Mouse (Mus musculus): Measurements from ENCODE around the gene Noct. TPM values are rescaled to one million over a fixed set of nuclear protein-coding genes. Genes with fewer than 3 reads are reported as not detected.
"Not testable (repeated sequence)": the region's sequence is repeated elsewhere in the genome, so short reads cannot be mapped to it uniquely, and the experiment has no call there.

Gene Noct
- 5.7 and 6.3 TPM in 2 replicates for polyA plus RNA-seq (2015; fragmentation: Nextera tagmentation; extraction: Ambion mirVana)

GRCm38 (mm10) chr3:51224363-51225225 is at the start of gene Noct:
TSS of gene Noct (plus strand) at chr3:51224447.
- Histone ChIP-seq H3K9me3 (replicated peaks; ENCODE audit: control insufficient read depth, low read length) (no peaks in the 10 kb centered on the region), H3K4me2 (ENCODE audit: low read depth, low read length) (peak within 1 kb of the TSS; percentile 84), H3K9ac (ENCODE audit: low read length) (peak within 1 kb of the TSS; percentile 94), H3K4me1 (ENCODE audit: control insufficient read depth, insufficient read depth, low read length) (peaks cover 6% of the 10 kb centered on the region), H3K27me3 (ENCODE audit: control insufficient read depth, insufficient read depth, low read length) (no peaks in the 10 kb centered on the region), H3K4me3 (replicated peaks; ENCODE audit: low read length) (peak within 1 kb of the TSS; percentile 93), H3K36me3 (ENCODE audit: control insufficient read depth, insufficient read depth, low read length) (no peaks in the 10 kb centered on the region), H3K27ac (ENCODE audit: low read length) (peak within 1 kb of the TSS; percentile 95)
- WGBS: under 1% methylated on average over 100 of the region's 100 CpGs
- ATAC-seq (ENCODE audit: insufficient read depth, low FRiP score): peak; percentile 90

- H3K4me3 ChIP-seq (replicated peaks; ENCODE audit: low read length): no peak overlapping the region
- ATAC-seq (ENCODE audit: insufficient read depth, low FRiP score): no peak
- no peak overlapping the region for H3K9ac ChIP-seq (ENCODE audit: low read length)
- H3K4me2 ChIP-seq (ENCODE audit: low read depth, low read length): no peak overlapping the region
- no peak overlapping the region for H3K27ac ChIP-seq (ENCODE audit: low read length)
- H3K4me1 ChIP-seq (ENCODE audit: control insufficient read depth, insufficient read depth, low read length): 0 out of 2 replicates have a peak, but pooled peaks cover 4% of the 10 kb centered on the region
- H3K36me3 ChIP-seq (ENCODE audit: control insufficient read depth, insufficient read depth, low read length): no peaks in the 10 kb centered on the region
- H3K27me3 ChIP-seq (ENCODE audit: control insufficient read depth, insufficient read depth, low read length): no peaks in the 10 kb centered on the region
- 43% methylated on average over 10 of the region's 10 CpGs for WGBS
- no peaks in the 10 kb centered on the region for H3K9me3 ChIP-seq (replicated peaks; ENCODE audit: control insufficient read depth, low read length)
Measured at GRCm38 (mm10) chr3:51178158-51178557, 46.1 kb upstream of the Noct start.

GRCm38 (mm10) chr3:51179460-51180146 is 44.6 kb upstream of the Noct start:
- 86% methylated on average over 6 of the region's 6 CpGs for WGBS
- ATAC-seq (ENCODE audit: insufficient read depth, low FRiP score): no peak

GRCm38 (mm10) chr3:51180341-51180940 is 43.8 kb upstream of the Noct start:
- H3K9ac ChIP-seq (ENCODE audit: low read length): no peak overlapping the region
- H3K27me3 ChIP-seq (ENCODE audit: control insufficient read depth, insufficient read depth, low read length): no peaks in the 10 kb centered on the region
- no peaks in the 10 kb centered on the region for H3K36me3 ChIP-seq (ENCODE audit: control insufficient read depth, insufficient read depth, low read length)
- no peak overlapping the region for H3K27ac ChIP-seq (ENCODE audit: low read length)
- H3K9me3 ChIP-seq (replicated peaks; ENCODE audit: control insufficient read depth, low read length): no peaks in the 10 kb centered on the region
- ATAC-seq (ENCODE audit: insufficient read depth, low FRiP score): no peak
- no peaks in the 10 kb centered on the region for H3K4me1 ChIP-seq (ENCODE audit: control insufficient read depth, insufficient read depth, low read length)
- WGBS: 79% methylated on average over 8 of the region's 8 CpGs
- H3K4me2 ChIP-seq (ENCODE audit: low read depth, low read length): no peak overlapping the region
- H3K4me3 ChIP-seq (replicated peaks; ENCODE audit: low read length): no peak overlapping the region

More at GRCm38 (mm10) chr3:51179460-51180146, 44.6 kb upstream of the Noct start:
- H3K4me2 ChIP-seq (ENCODE audit: low read depth, low read length): no peak overlapping the region
- H3K9me3 ChIP-seq (replicated peaks; ENCODE audit: control insufficient read depth, low read length): no peaks in the 10 kb centered on the region
- no peaks in the 10 kb centered on the region for H3K4me1 ChIP-seq (ENCODE audit: control insufficient read depth, insufficient read depth, low read length)
- no peak overlapping the region for H3K9ac ChIP-seq (ENCODE audit: low read length)
- no peaks in the 10 kb centered on the region for H3K27me3 ChIP-seq (ENCODE audit: control insufficient read depth, insufficient read depth, low read length)
- no peak overlapping the region for H3K4me3 ChIP-seq (replicated peaks; ENCODE audit: low read length)
- no peak overlapping the region for H3K27ac ChIP-seq (ENCODE audit: low read length)
- H3K36me3 ChIP-seq (ENCODE audit: control insufficient read depth, insufficient read depth, low read length): no peaks in the 10 kb centered on the region

GRCm38 (mm10) chr3:51182455-51182854 is 41.8 kb upstream of the Noct start:
- ATAC-seq (ENCODE audit: insufficient read depth, low FRiP score): no peak
- Histone ChIP-seq H3K36me3 (ENCODE audit: control insufficient read depth, insufficient read depth, low read length) (no peaks in the 10 kb centered on the region), H3K27me3 (ENCODE audit: control insufficient read depth, insufficient read depth, low read length) (no peaks in the 10 kb centered on the region), H3K4me1 (ENCODE audit: control insufficient read depth, insufficient read depth, low read length) (no peaks in the 10 kb centered on the region), H3K9me3 (replicated peaks; ENCODE audit: control insufficient read depth, low read length) (no peaks in the 10 kb centered on the region), H3K27ac (ENCODE audit: low read length) (no peak overlapping the region), H3K4me2 (ENCODE audit: low read depth, low read length) (no peak overlapping the region), H3K9ac (ENCODE audit: low read length) (no peak overlapping the region), H3K4me3 (replicated peaks; ENCODE audit: low read length) (no peak overlapping the region)
- WGBS: 75% methylated on average over 5 of the region's 5 CpGs

- H3K27ac ChIP-seq (ENCODE audit: low read length); H3K36me3 ChIP-seq (ENCODE audit: control insufficient read depth, insufficient read depth, low read length); H3K27me3 ChIP-seq (ENCODE audit: control insufficient read depth, insufficient read depth, low read length); H3K9me3 ChIP-seq (replicated peaks; ENCODE audit: control insufficient read depth, low read length); ATAC-seq (ENCODE audit: insufficient read depth, low FRiP score); H3K9ac ChIP-seq (ENCODE audit: low read length); H3K4me2 ChIP-seq (ENCODE audit: low read depth, low read length); H3K4me3 ChIP-seq (replicated peaks; ENCODE audit: low read length); H3K4me1 ChIP-seq (ENCODE audit: control insufficient read depth, insufficient read depth, low read length): not testable (repeated sequence)
- WGBS: 65% methylated on average over 1 of the region's 1 CpGs
Measured at GRCm38 (mm10) chr3:51183508-51183907, 40.7 kb upstream of the Noct start.

- 87% methylated on average over 3 of the region's 3 CpGs for WGBS
- not testable (repeated sequence) for H3K27ac ChIP-seq (ENCODE audit: low read length); H3K9me3 ChIP-seq (replicated peaks; ENCODE audit: control insufficient read depth, low read length); ATAC-seq (ENCODE audit: insufficient read depth, low FRiP score); H3K36me3 ChIP-seq (ENCODE audit: control insufficient read depth, insufficient read depth, low read length); H3K4me2 ChIP-seq (ENCODE audit: low read depth, low read length); H3K4me1 ChIP-seq (ENCODE audit: control insufficient read depth, insufficient read depth, low read length); H3K4me3 ChIP-seq (replicated peaks; ENCODE audit: low read length); H3K9ac ChIP-seq (ENCODE audit: low read length); H3K27me3 ChIP-seq (ENCODE audit: control insufficient read depth, insufficient read depth, low read length)
Measured at GRCm38 (mm10) chr3:51183967-51184366, 40.3 kb upstream of the Noct start.

GRCm38 (mm10) chr3:51184715-51185114 is 39.5 kb upstream of the Noct start:
- Histone ChIP-seq H3K4me2 (ENCODE audit: low read depth, low read length) (no peak overlapping the region), H3K36me3 (ENCODE audit: control insufficient read depth, insufficient read depth, low read length) (no peaks in the 10 kb centered on the region), H3K4me3 (replicated peaks; ENCODE audit: low read length) (no peak overlapping the region), H3K9ac (ENCODE audit: low read length) (no peak overlapping the region), H3K27me3 (ENCODE audit: control insufficient read depth, insufficient read depth, low read length) (no peaks in the 10 kb centered on the region), H3K27ac (ENCODE audit: low read length) (no peak overlapping the region), H3K4me1 (ENCODE audit: control insufficient read depth, insufficient read depth, low read length) (no peaks in the 10 kb centered on the region), H3K9me3 (replicated peaks; ENCODE audit: control insufficient read depth, low read length) (no peaks in the 10 kb centered on the region)
- no peak for ATAC-seq (ENCODE audit: insufficient read depth, low FRiP score)
- 72% methylated on average over 10 of the region's 10 CpGs for WGBS

GRCm38 (mm10) chr3:51185406-51185805 is 38.8 kb upstream of the Noct start:
- Histone ChIP-seq H3K27me3 (ENCODE audit: control insufficient read depth, insufficient read depth, low read length) (no peaks in the 10 kb centered on the region), H3K4me1 (ENCODE audit: control insufficient read depth, insufficient read depth, low read length) (no peaks in the 10 kb centered on the region), H3K9ac (ENCODE audit: low read length) (no peak overlapping the region), H3K4me2 (ENCODE audit: low read depth, low read length) (no peak overlapping the region), H3K9me3 (replicated peaks; ENCODE audit: control insufficient read depth, low read length) (no peaks in the 10 kb centered on the region), H3K27ac (ENCODE audit: low read length) (no peak overlapping the region), H3K4me3 (replicated peaks; ENCODE audit: low read length) (no peak overlapping the region), H3K36me3 (ENCODE audit: control insufficient read depth, insufficient read depth, low read length) (no peaks in the 10 kb centered on the region)
- 88% methylated on average over 7 of the region's 7 CpGs for WGBS
- ATAC-seq (ENCODE audit: insufficient read depth, low FRiP score): no peak
